Mouse (Mus musculus) kidney, adult 2 months (tissue): ENCODE measurements at regions not wholly inside any gene's neighbourhood (a gene's known extent, or its start where the extent isn't known, plus 50 kb on each side); places are given as distances from the start of the nearest gene placed in this dataset.

Experiments
- CTCF ChIP-seq: fragments of 200-500 bp; conservative IDR thresholded peaks from 2 replicates; pipeline ENCODE4 v1.5.1; 2011; ENCODE audit warnings: low read depth, mild to moderate bottlenecking, control low read depth, low read length, moderate library complexity, mixed read lengths; ENCODE audit not compliant: insufficient read depth, insufficient read length
- POLR2A ChIP-seq: fragments of 200-500 bp; IDR thresholded peaks from one replicate; pipeline ENCODE4 v1.6.1; 2011; ENCODE audit warnings: low read depth, low read length, control low read depth

DNA sequence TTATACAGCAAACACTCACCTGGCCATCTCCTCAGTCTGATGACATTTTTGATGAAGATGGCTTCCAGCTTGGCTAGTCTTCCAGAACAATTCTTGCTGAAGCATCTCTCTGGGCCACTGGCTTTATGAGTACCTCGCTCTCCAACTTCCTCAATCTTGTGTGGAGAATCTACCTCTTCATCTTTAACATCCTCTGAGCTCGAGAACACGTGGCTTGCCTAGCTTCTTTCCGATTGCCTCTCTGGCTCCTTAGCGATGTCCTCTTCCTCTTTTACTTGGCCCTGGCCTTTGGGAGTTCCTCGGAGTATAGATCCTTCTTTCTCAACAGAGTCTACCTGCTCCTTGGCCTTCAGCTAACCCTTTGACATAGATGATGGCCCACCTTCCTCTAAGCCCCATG lies 231.0 kb downstream of the Uaca start:
- TF ChIP-seq POLR2A (no peak), CTCF (no peak)
